Mouse (Mus musculus): ENCODE measurements around the gene Arhgef3. TPM values are rescaled to one million over a fixed set of nuclear protein-coding genes. Genes with fewer than 3 reads are reported as not detected.
"Not testable (repeated sequence)": the region's sequence is repeated elsewhere in the genome, so short reads cannot be mapped to it uniquely, and the experiment has no call there.

Arhgef3 gene
- total RNA-seq, 1 experiment, result 7.6 TPM

GRCm38 (mm10) chr14:27209542-27209941, 94.8 kb downstream of the Arhgef3 start:
- Histone ChIP-seq H3K27ac (ENCODE audit: insufficient read depth, low read depth, low read length, poor library complexity, severe bottlenecking) (no peak overlapping the region), H3K9ac (ENCODE audit: insufficient read depth, low read depth, low read length, poor library complexity, severe bottlenecking) (no peak overlapping the region), H3K4me1 (ENCODE audit: control insufficient read depth in 2 of 2, insufficient read depth in 2 of 2, low read length in 2 of 2, poor library complexity in 1 of 2) (no peaks in the 10 kb centered on the region), H3K9me3 (ENCODE audit: control insufficient read depth, insufficient read depth, low read depth, low read length) (no peaks in the 10 kb centered on the region), H3K4me3 (ENCODE audit: insufficient read depth in 1 of 2, low read depth in 1 of 2, low read length in 2 of 2, poor library complexity in 1 of 2, severe bottlenecking in 1 of 2) (no peak overlapping the region), H3K36me3 (ENCODE audit: control insufficient read depth, insufficient read depth, low read length, poor library complexity, severe bottlenecking) (no peaks in the 10 kb centered on the region)
- no peak for DNase-seq (ENCODE audit: low read depth, low spot score)
- TF ChIP-seq ZC3H11A (IDR thresholded peaks at IDR 0.05; ENCODE audit: borderline replicate concordance, low read depth, low read length) (no peak), CHD2 (IDR thresholded peaks at IDR 0.05; ENCODE audit: low read depth, low read length) (no peak), HCFC1 (IDR thresholded peaks at IDR 0.05; ENCODE audit: borderline replicate concordance, insufficient read depth, low read length) (no peak), MAFK (IDR thresholded peaks at IDR 0.05; ENCODE audit: insufficient read depth, low read depth, low read length) (no peak), ZNF384 (IDR thresholded peaks at IDR 0.05; ENCODE audit: low read depth, low read length) (no peak)
- in situ Hi-C loops (cut with MboI; ENCODE audit: low sequenced_read_pairs in 2 of 2, unreplicated experiment in 2 of 2), result no loop called here

- H3K9me3 ChIP-seq (ENCODE audit: control insufficient read depth, insufficient read depth, low read depth, low read length); H3K4me1 ChIP-seq (ENCODE audit: control insufficient read depth in 2 of 2, insufficient read depth in 2 of 2, low read length in 2 of 2, poor library complexity in 1 of 2); H3K27ac ChIP-seq (ENCODE audit: insufficient read depth, low read depth, low read length, poor library complexity, severe bottlenecking); H3K4me3 ChIP-seq (ENCODE audit: insufficient read depth in 1 of 2, low read depth in 1 of 2, low read length in 2 of 2, poor library complexity in 1 of 2, severe bottlenecking in 1 of 2); DNase-seq (ENCODE audit: low read depth, low spot score); in situ Hi-C loops (cut with MboI; ENCODE audit: low sequenced_read_pairs in 2 of 2, unreplicated experiment in 2 of 2); H3K36me3 ChIP-seq (ENCODE audit: control insufficient read depth, insufficient read depth, low read length, poor library complexity, severe bottlenecking); H3K9ac ChIP-seq (ENCODE audit: insufficient read depth, low read depth, low read length, poor library complexity, severe bottlenecking): not testable (repeated sequence)
Observed at GRCm38 (mm10) chr14:27210801-27211200, 96.1 kb downstream of the Arhgef3 start.

GRCm38 (mm10) chr14:27211743-27212445, 97.2 kb downstream of the Arhgef3 start:
- Histone ChIP-seq H3K36me3 (ENCODE audit: control insufficient read depth, insufficient read depth, low read length, poor library complexity, severe bottlenecking) (no peaks in the 10 kb centered on the region), H3K9me3 (ENCODE audit: control insufficient read depth, insufficient read depth, low read depth, low read length) (no peaks in the 10 kb centered on the region), H3K4me3 (ENCODE audit: insufficient read depth in 1 of 2, low read depth in 1 of 2, low read length in 2 of 2, poor library complexity in 1 of 2, severe bottlenecking in 1 of 2) (no peak overlapping the region), H3K9ac (ENCODE audit: insufficient read depth, low read depth, low read length, poor library complexity, severe bottlenecking) (no peak overlapping the region), H3K27ac (ENCODE audit: insufficient read depth, low read depth, low read length, poor library complexity, severe bottlenecking) (no peak overlapping the region), H3K4me1 (ENCODE audit: control insufficient read depth in 2 of 2, insufficient read depth in 2 of 2, low read length in 2 of 2, poor library complexity in 1 of 2) (no peaks in the 10 kb centered on the region)
- TF ChIP-seq MAFK (IDR thresholded peaks at IDR 0.05; ENCODE audit: insufficient read depth, low read depth, low read length) (no peak), ZC3H11A (IDR thresholded peaks at IDR 0.05; ENCODE audit: borderline replicate concordance, low read depth, low read length) (no peak), HCFC1 (IDR thresholded peaks at IDR 0.05; ENCODE audit: borderline replicate concordance, insufficient read depth, low read length) (no peak), ZNF384 (IDR thresholded peaks at IDR 0.05; ENCODE audit: low read depth, low read length) (no peak), CHD2 (IDR thresholded peaks at IDR 0.05; ENCODE audit: low read depth, low read length) (no peak)
- in situ Hi-C loops (cut with MboI; ENCODE audit: low sequenced_read_pairs in 2 of 2, unreplicated experiment in 2 of 2), result no loop called here
- DNase-seq (ENCODE audit: low read depth, low spot score), result no peak

- Histone ChIP-seq H3K36me3 (ENCODE audit: control insufficient read depth, insufficient read depth, low read length, poor library complexity, severe bottlenecking) (no peaks in the 10 kb centered on the region), H3K9me3 (ENCODE audit: control insufficient read depth, insufficient read depth, low read depth, low read length) (no peaks in the 10 kb centered on the region), H3K4me3 (ENCODE audit: insufficient read depth in 1 of 2, low read depth in 1 of 2, low read length in 2 of 2, poor library complexity in 1 of 2, severe bottlenecking in 1 of 2) (no peak overlapping the region), H3K4me1 (ENCODE audit: control insufficient read depth in 2 of 2, insufficient read depth in 2 of 2, low read length in 2 of 2, poor library complexity in 1 of 2) (no peaks in the 10 kb centered on the region), H3K9ac (ENCODE audit: insufficient read depth, low read depth, low read length, poor library complexity, severe bottlenecking) (no peak overlapping the region), H3K27ac (ENCODE audit: insufficient read depth, low read depth, low read length, poor library complexity, severe bottlenecking) (no peak overlapping the region)
- in situ Hi-C loops (cut with MboI; ENCODE audit: low sequenced_read_pairs in 2 of 2, unreplicated experiment in 2 of 2), result no loop called here
- DNase-seq (ENCODE audit: low read depth, low spot score), result no peak
- TF ChIP-seq MAFK (IDR thresholded peaks at IDR 0.05; ENCODE audit: insufficient read depth, low read depth, low read length) (no peak), ZC3H11A (IDR thresholded peaks at IDR 0.05; ENCODE audit: borderline replicate concordance, low read depth, low read length) (no peak), ZNF384 (IDR thresholded peaks at IDR 0.05; ENCODE audit: low read depth, low read length) (no peak), CHD2 (IDR thresholded peaks at IDR 0.05; ENCODE audit: low read depth, low read length) (no peak), HCFC1 (IDR thresholded peaks at IDR 0.05; ENCODE audit: borderline replicate concordance, insufficient read depth, low read length) (no peak)
Observed at GRCm38 (mm10) chr14:27214232-27214631, 99.5 kb downstream of the Arhgef3 start.

- H3K27ac ChIP-seq (ENCODE audit: insufficient read depth, low read depth, low read length, poor library complexity, severe bottlenecking), result no peak overlapping the region
Observed at GRCm38 (mm10) chr14:27219668-27220067, 105.0 kb downstream of the Arhgef3 start.

More at GRCm38 (mm10) chr14:27219668-27220067, 105.0 kb downstream of the Arhgef3 start:
- no peaks in the 10 kb centered on the region for H3K4me1 ChIP-seq (ENCODE audit: control insufficient read depth in 2 of 2, insufficient read depth in 2 of 2, low read length in 2 of 2, poor library complexity in 1 of 2)
- no peak overlapping the region for H3K4me3 ChIP-seq (ENCODE audit: insufficient read depth in 1 of 2, low read depth in 1 of 2, low read length in 2 of 2, poor library complexity in 1 of 2, severe bottlenecking in 1 of 2)
- no peak overlapping the region for H3K9ac ChIP-seq (ENCODE audit: insufficient read depth, low read depth, low read length, poor library complexity, severe bottlenecking)
- no peaks in the 10 kb centered on the region for H3K9me3 ChIP-seq (ENCODE audit: control insufficient read depth, insufficient read depth, low read depth, low read length)
- no peak for DNase-seq (ENCODE audit: low read depth, low spot score)
- in situ Hi-C loops (cut with MboI; ENCODE audit: low sequenced_read_pairs in 2 of 2, unreplicated experiment in 2 of 2), result no loop called here
- no peaks in the 10 kb centered on the region for H3K36me3 ChIP-seq (ENCODE audit: control insufficient read depth, insufficient read depth, low read length, poor library complexity, severe bottlenecking)
- TF ChIP-seq ZC3H11A (IDR thresholded peaks at IDR 0.05; ENCODE audit: borderline replicate concordance, low read depth, low read length), result no peak
- no peak for TF ChIP-seq HCFC1 (IDR thresholded peaks at IDR 0.05; ENCODE audit: borderline replicate concordance, insufficient read depth, low read length)
- no peak for TF ChIP-seq CHD2 (IDR thresholded peaks at IDR 0.05; ENCODE audit: low read depth, low read length)
- no peak for TF ChIP-seq ZNF384 (IDR thresholded peaks at IDR 0.05; ENCODE audit: low read depth, low read length)
- no peak for TF ChIP-seq MAFK (IDR thresholded peaks at IDR 0.05; ENCODE audit: insufficient read depth, low read depth, low read length)

All from ES-E14 (cell line).